ENCODE assay signal across 8 mouse cellular contexts in genomic region chr9:41583276-41583675, GRCm38 (mm10).
DNase-seq lines count a peak whose midpoint lies in the region; ATAC-seq and TF ChIP-seq lines count a peak whose summit lies in the region.

No protein-coding gene starts in this region.

- no peaks in the 10 kb centered on the region for H3K4me1 ChIP-seq in heart, adult 2 months (ENCODE audit: control insufficient read depth, insufficient read depth, low read length)
- peaks cover 8% of the 10 kb centered on the region for H3K4me1 ChIP-seq in neural tube, embryonic 11.5 days (ENCODE audit: control insufficient read depth, insufficient read depth, low read length)
- H3K4me1 ChIP-seq in limb, embryonic 13.5 days, result peaks cover 38% of the 10 kb centered on the region
- H3K4me1 ChIP-seq in stomach, postnatal 0 days (replicated peaks; ENCODE audit: control insufficient read depth, insufficient read depth), result no peaks in the 10 kb centered on the region

- no peaks in the 10 kb centered on the region for H3K27me3 ChIP-seq in heart, adult 2 months (ENCODE audit: control insufficient read depth, insufficient read depth, low read length)
- H3K27me3 ChIP-seq in neural tube, embryonic 11.5 days (ENCODE audit: control insufficient read depth, insufficient read depth, low read length), result no peaks in the 10 kb centered on the region
- H3K27me3 ChIP-seq in limb, embryonic 13.5 days, result no peaks in the 10 kb centered on the region
- no peaks in the 10 kb centered on the region for H3K27me3 ChIP-seq in stomach, postnatal 0 days (ENCODE audit: control insufficient read depth, insufficient read depth, low read length)

- intact Hi-C loops in heart, adult 2 months (cut with DNase I), result no loop called here

- no peak overlapping the region for H3K9ac ChIP-seq in heart, adult 2 months (ENCODE audit: low read depth, low read length)
- peak overlapping the region; percentile 74 for H3K9ac ChIP-seq in neural tube, embryonic 11.5 days (ENCODE audit: low read length)
- peak overlapping the region; percentile 93 for H3K9ac ChIP-seq in limb, embryonic 13.5 days
- H3K9ac ChIP-seq in stomach, postnatal 0 days (ENCODE audit: low read length), result peak overlapping the region; percentile 52

- 56% methylated on average over 8 of the region's 8 CpGs for WGBS in heart, adult 2 months
- WGBS in neural tube, embryonic 11.5 days, result 66% methylated on average over 8 of the region's 8 CpGs
- 14% methylated on average over 8 of the region's 8 CpGs for WGBS in limb, embryonic 13.5 days
- whole genome bisulfite sequencing in stomach, postnatal 0 days, result 17% methylated on average over 8 of the region's 8 CpGs

- no peak for TF ChIP-seq CTCF in heart, adult 2 months (IDR thresholded peaks at IDR 0.05)
- TF ChIP-seq CTCF in stomach, postnatal 0 days (IDR thresholded peaks at IDR 0.05; ENCODE audit: low read depth), result no peak

- H3K9me3 ChIP-seq in neural tube, embryonic 11.5 days (ENCODE audit: control insufficient read depth, low read length), result no peaks in the 10 kb centered on the region
- no peaks in the 10 kb centered on the region for H3K9me3 ChIP-seq in limb, embryonic 13.5 days
- no peaks in the 10 kb centered on the region for H3K9me3 ChIP-seq in stomach, postnatal 0 days (ENCODE audit: control insufficient read depth, low read length)

- DNase-seq in heart, adult 2 months, result no peak
- no peak for DNase-seq in heart, adult 9 months (ENCODE audit: low spot score in 2 of 2)
- DNase-seq in neural tube, embryonic 11.5 days (ENCODE audit: low spot score), result no peak
- DNase-seq in neural tube, embryonic 10.5 days (ENCODE audit: extremely low spot score, low spot score), result no peak
- no peak for DNase-seq in stomach, postnatal 0 days (ENCODE audit: low spot score)
- no peak for DNase-seq in embryo, embryonic 9.5 days (ENCODE audit: extremely low spot score)
- no peak for DNase-seq in spleen, adult 12 weeks (ENCODE audit: low spot score)

- H3K36me3 ChIP-seq in heart, adult 2 months (ENCODE audit: control insufficient read depth, insufficient read depth, low read length), result peaks cover 1% of the 10 kb centered on the region; the same call in 1 of the 2 replicates
- no peaks in the 10 kb centered on the region; the same call in 1 of the 2 replicates for H3K36me3 ChIP-seq in neural tube, embryonic 11.5 days (ENCODE audit: control insufficient read depth, insufficient read depth, low read length)
- H3K36me3 ChIP-seq in limb, embryonic 13.5 days, result peaks cover 23% of the 10 kb centered on the region
- H3K36me3 ChIP-seq in stomach, postnatal 0 days (ENCODE audit: control insufficient read depth, insufficient read depth, low read length), result no peaks in the 10 kb centered on the region

- H3K79me2 ChIP-seq in heart, adult 2 months (replicated peaks; ENCODE audit: control insufficient read depth, insufficient read depth, low read length), result no peaks in the 10 kb centered on the region

- no peak for TF ChIP-seq EP300 in heart, adult 2 months (IDR thresholded peaks at IDR 0.05; ENCODE audit: insufficient read depth, low read depth, low read length)
- TF ChIP-seq EP300 in stomach, postnatal 0 days (optimal IDR thresholded peaks at IDR 0.05), result no peak

- no peak for ATAC-seq in neural tube, embryonic 11.5 days (ENCODE audit: insufficient read depth, low FRiP score, low TSS enrichment)
- ATAC-seq in limb, embryonic 13.5 days (ENCODE audit: low FRiP score, low read depth), result no peak
- no peak for ATAC-seq in stomach, postnatal 0 days (ENCODE audit: low FRiP score, low TSS enrichment)

- no peak for TF ChIP-seq POLR2A in heart, adult 2 months (IDR thresholded peaks at IDR 0.05; ENCODE audit: insufficient read depth, low read depth, low read length)

- peak overlapping the region; percentile 73 for H3K27ac ChIP-seq in heart, adult 2 months
- H3K27ac ChIP-seq in neural tube, embryonic 11.5 days (ENCODE audit: low read depth, low read length), result peak overlapping the region; percentile 91
- peak overlapping the region; percentile 100 for H3K27ac ChIP-seq in limb, embryonic 13.5 days
- peak overlapping the region; percentile 82 for H3K27ac ChIP-seq in stomach, postnatal 0 days (replicated peaks)

- H3K4me3 ChIP-seq in heart, adult 2 months, result peak overlapping the region; percentile 64
- peak overlapping the region; percentile 45 for H3K4me3 ChIP-seq in neural tube, embryonic 11.5 days (ENCODE audit: low read depth, low read length)
- peak overlapping the region; percentile 66 for H3K4me3 ChIP-seq in limb, embryonic 13.5 days
- peak overlapping the region; percentile 47 for H3K4me3 ChIP-seq in stomach, postnatal 0 days (ENCODE audit: low read depth, low read length)

- H3K4me2 ChIP-seq in neural tube, embryonic 11.5 days (ENCODE audit: low read depth), result peak overlapping the region; percentile 40
- H3K4me2 ChIP-seq in limb, embryonic 13.5 days (replicated peaks), result peak overlapping the region; percentile 74
- peak overlapping the region; percentile 53 for H3K4me2 ChIP-seq in stomach, postnatal 0 days (replicated peaks; ENCODE audit: low read depth)
